In genomic region chr10:3799455-3799854, GRCm38 (mm10) we compare ENCODE assay signal across 24 mouse cellular contexts.
"Had no signal": no experiment of that assay in that cellular context is flagged by ENCODE, and none has a peak within 500 bp of the region (broad histone marks: within the 10 kb centered on the region; RNA-seq: fewer than 3 reads in every experiment).

No protein-coding gene starts in this region.

- H3K4me3 ChIP-seq: forebrain, embryonic 15.5 days; heart, adult 2 months; heart, embryonic 10.5 days; heart, embryonic 12.5 days; hindbrain, embryonic 13.5 days; hindbrain, embryonic 15.5 days; liver, embryonic 13.5 days; liver, embryonic 15.5 days had no signal

- ATAC-seq: forebrain, embryonic 15.5 days; forebrain, postnatal 0 days; hindbrain, postnatal 0 days; intestine, embryonic 16.5 days; liver, postnatal 0 days had no signal

- DNase-seq: forebrain, postnatal 0 days; gastrocnemius, postnatal 14 days; heart, adult 2 months; heart, postnatal 14 days; heart, postnatal 36 days; kidney, adult 11 months; kidney, adult 2 months; kidney, postnatal 14 days; kidney, postnatal 36 days; layer of hippocampus, adult 9-11 months; layer of hippocampus, postnatal 36 days; left cerebral cortex, postnatal 4 days; liver; liver, embryonic 13.5 days; liver, postnatal 0 days had no signal

- H3K27me3 ChIP-seq: forebrain, embryonic 15.5 days; heart, embryonic 12.5 days; hindbrain, embryonic 13.5 days; hindbrain, embryonic 15.5 days; liver, embryonic 13.5 days; liver, embryonic 15.5 days had no signal

- H3K4me2 ChIP-seq: forebrain, embryonic 15.5 days; heart, embryonic 12.5 days; hindbrain, embryonic 13.5 days; hindbrain, embryonic 15.5 days; liver, embryonic 11.5 days; liver, embryonic 13.5 days; liver, embryonic 15.5 days had no signal

- H3K9me3 ChIP-seq: forebrain, embryonic 15.5 days; heart, embryonic 10.5 days; heart, embryonic 12.5 days; hindbrain, embryonic 13.5 days; hindbrain, embryonic 15.5 days; liver, embryonic 13.5 days; liver, embryonic 15.5 days had no signal

- H3K4me1 ChIP-seq: forebrain, embryonic 15.5 days; heart, embryonic 10.5 days; hindbrain, embryonic 13.5 days; hindbrain, embryonic 15.5 days; liver, embryonic 13.5 days; liver, embryonic 15.5 days had no signal

- H3K27ac ChIP-seq: forebrain, embryonic 15.5 days; heart, adult 2 months; heart, embryonic 10.5 days; hindbrain, embryonic 13.5 days; hindbrain, embryonic 15.5 days; hindbrain, postnatal 0 days; liver, embryonic 13.5 days; liver, embryonic 15.5 days had no signal

- H3K9ac ChIP-seq: forebrain, embryonic 15.5 days; forebrain, postnatal 0 days; heart, embryonic 12.5 days; hindbrain, embryonic 13.5 days; hindbrain, embryonic 15.5 days; liver, embryonic 13.5 days; liver, embryonic 15.5 days; liver, postnatal 0 days had no signal

- H3K36me3 ChIP-seq: forebrain, embryonic 15.5 days; heart, embryonic 10.5 days; heart, embryonic 12.5 days; hindbrain, embryonic 13.5 days; hindbrain, embryonic 15.5 days; liver, embryonic 13.5 days; liver, embryonic 15.5 days had no signal
